Mouse (Mus musculus) heart, postnatal 4 days (tissue): ENCODE measurements at regions not wholly inside any gene's neighbourhood (a gene's known extent, or its start where the extent isn't known, plus 50 kb on each side); places are given as distances from the start of the nearest gene placed in this dataset.

Source experiments
- DNase-seq: peaks from one replicate; pipeline ENCODE4 v3.0.0; 2021

DNA sequence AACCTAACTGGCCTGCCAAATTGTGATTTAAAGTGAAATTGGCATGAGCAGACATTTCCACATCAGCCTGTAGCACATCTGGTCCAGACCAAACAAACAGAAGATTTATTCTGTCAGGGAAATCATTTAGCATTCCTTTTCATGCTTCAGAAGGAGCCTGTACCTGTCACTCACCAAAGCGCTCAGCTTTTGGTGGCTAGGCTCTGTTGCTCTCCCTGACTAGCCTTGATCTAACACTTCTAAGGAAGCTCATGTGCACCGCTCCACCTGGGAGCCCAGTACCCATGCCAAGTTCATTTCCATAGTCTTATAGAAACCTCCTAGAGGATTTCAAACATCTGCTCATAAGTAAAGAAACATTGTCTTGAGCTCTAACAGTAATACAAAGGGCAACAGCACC lies 253.8 kb upstream of the Tfap2d start:
- no peak for DNase-seq

DNA sequence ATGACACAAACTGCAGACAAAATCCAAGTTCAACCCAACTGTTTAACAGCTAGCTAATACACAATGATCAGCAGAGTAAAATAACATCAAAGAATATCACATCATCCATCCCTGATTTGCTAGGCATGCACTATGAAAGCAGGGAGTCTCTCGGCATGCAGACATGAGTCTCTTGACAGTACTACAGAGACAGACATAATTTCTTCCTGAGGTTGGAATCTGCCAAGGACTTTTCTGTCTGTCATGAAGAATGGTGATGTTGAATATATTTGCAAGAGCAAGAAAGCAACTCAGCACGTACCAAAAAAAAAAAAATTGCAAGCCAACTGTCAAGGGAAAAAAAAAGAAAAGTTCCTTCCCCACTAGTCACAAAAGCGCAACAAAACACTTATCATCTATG lies 245.4 kb upstream of the Tfap2d start:
- no peak for DNase-seq

DNA sequence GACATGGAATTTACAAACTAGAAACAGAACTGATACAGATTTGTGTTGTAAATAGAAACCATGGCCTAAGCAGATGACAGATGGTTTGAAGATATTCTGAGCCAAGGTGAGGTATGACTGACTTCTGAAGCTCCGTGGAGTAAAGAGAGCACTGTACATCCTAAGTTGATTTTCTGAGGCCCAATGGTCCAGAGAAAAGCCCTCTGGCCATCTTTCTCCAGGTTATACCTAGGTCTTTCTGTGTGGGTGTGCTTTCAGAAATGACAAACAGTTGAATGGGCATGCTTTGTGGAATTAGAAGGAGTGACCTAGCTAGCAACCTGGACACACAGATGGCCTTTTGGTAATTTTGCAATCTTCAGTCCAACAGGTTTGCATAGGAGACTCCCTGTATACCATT lies 199.6 kb upstream of the Tfap2d start:
- no peak for DNase-seq

DNA sequence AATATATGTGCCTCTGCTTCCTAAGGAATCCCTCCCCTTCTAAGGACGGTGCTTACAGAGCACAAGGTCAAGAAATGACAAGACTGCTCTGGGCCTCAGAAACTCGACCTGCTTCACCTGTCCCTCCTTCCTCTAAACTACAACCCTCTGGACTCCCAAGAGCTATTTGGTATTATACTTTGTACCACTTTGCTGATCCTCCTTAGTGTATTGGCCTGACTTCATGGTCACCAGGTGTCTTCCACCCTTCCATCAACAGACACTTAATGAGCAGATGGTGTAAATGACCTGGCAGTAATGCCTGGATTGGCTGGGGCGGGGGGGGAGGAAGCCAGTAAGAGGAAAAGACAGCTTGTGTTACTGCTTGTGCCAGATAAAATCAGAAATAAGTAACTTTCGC lies 199.1 kb upstream of the Tfap2d start:
- no peak for DNase-seq

DNA sequence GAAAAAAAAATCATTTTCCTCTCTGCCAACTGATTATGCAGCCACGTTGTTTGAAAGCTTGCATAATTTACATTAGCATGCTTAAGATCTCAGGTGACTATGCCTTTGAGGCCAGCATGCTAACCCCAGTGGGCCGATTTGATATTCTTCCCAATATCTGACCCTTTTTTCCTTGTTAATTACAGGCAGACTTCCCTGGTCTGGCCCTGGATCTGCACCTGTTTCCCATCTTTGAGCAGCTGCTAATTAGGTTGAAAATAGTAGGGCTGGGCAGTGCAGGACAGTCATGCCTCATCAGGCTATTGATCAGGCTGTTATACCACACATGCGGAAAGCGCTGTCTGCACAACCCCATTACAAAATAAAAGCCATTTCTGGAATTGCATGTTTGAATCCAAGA lies 191.2 kb upstream of the Tfap2d start:
- DNase-seq: no peak

GRCm38 (mm10) chr1:18956276-18956675 lies 146.5 kb upstream of the Tfap2d start:
- no peak for DNase-seq

- no peak for DNase-seq
Observed at GRCm38 (mm10) chr1:18956975-18957374, 145.8 kb upstream of the Tfap2d start.

DNA sequence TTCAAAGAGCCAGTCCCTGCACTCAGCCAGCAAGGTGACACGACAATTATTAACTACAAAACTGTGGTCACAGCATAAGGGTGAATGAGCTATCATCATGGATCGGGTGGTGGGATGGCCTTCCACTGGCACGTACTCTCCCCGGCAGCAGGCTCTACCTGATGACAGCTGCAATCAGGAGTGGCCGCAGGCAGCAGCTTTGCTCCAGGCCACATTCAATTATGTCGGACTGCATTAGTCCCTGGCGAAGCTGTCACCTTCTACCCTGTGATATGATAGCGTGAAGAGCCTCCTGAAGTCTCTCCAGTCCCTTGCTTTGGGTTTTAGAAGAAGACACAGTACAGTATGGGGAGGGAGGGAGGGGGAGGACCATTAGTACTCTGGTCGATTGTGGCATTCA lies 141.4 kb upstream of the Tfap2d start:
- DNase-seq: peak; percentile 20

DNA sequence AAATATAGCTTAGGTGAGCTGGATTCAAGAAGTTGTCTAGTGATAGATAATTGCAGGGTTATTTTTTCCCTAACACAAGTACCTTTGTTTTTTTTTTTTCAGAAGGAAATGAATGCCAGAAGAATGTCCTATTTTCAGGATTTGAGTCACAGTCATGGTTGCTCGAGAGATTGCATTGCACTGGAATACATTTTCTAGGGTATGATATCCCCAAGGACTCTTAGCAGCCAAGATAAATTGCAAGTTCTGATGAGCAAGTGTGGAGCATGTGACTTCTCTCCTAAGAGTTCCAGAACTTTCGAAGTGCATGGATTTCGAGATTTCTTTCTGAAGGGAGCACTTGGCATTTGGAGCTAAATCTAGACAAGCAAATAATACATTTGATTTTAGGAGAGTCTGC lies 140.9 kb upstream of the Tfap2d start:
- DNase-seq: no peak

GRCm38 (mm10) chr1:18968935-18969334 lies 133.9 kb upstream of the Tfap2d start:
- DNase-seq: no peak

GRCm38 (mm10) chr1:18970173-18970572 lies 132.6 kb upstream of the Tfap2d start:
- DNase-seq: no peak

DNA sequence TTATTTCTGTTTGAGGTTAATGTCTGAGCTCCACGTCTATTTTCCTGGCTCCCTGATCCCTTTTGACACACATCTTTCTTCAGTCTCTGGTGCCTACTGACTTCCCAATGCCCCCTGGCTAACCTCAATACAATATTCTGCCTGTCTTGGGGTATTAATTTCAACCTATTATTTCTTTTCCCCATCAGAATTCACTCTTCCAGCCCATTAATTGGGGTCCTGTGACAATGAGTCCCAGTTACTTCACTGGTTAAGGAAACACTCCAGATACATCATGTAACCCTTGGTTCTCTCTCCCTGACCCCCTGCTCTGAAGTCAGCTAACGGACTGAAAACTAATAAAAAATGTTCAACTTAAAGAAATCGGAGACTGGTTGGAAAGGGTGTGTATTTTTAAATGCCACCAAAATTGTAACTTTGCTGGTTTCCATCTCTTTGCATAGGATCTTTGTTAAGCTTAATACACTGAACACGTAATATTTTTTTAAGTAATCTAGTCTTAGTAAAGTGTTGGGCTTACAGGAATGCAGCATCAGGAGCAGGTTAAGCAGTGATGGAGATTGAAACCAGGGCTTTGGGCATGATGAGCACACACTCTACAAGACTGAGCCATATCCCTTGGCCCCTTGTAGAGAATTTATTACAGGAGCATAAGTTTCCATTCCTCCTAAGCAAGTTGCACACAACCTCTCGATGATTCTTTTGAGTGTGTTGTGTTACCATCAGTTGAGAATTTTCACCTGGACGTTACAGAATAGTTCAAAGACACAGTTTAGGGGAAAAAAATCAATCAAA lies 128.8 kb upstream of the Tfap2d start:
- no peak for DNase-seq

- no peak for DNase-seq
Observed at GRCm38 (mm10) chr1:18974860-18975439, 127.9 kb upstream of the Tfap2d start.

DNA sequence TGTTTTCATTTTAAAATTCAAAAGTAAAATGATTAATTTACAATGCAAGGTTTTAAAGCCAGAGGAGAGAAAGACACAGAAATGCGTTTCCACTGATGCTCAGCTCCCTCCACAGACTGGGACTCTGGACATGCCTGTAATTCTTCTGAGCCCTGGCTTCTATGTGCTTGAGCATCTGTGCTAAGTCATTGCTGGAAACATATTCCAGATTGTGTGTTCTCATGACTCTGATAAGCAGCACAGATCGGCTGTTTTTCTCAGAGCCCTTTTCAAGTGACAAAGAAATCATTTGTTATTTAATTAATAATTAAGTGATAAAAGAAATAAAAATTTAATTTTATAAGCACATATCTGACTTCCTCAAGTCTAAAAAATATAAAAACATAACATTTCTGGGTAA lies 127.3 kb upstream of the Tfap2d start:
- DNase-seq: no peak

DNA sequence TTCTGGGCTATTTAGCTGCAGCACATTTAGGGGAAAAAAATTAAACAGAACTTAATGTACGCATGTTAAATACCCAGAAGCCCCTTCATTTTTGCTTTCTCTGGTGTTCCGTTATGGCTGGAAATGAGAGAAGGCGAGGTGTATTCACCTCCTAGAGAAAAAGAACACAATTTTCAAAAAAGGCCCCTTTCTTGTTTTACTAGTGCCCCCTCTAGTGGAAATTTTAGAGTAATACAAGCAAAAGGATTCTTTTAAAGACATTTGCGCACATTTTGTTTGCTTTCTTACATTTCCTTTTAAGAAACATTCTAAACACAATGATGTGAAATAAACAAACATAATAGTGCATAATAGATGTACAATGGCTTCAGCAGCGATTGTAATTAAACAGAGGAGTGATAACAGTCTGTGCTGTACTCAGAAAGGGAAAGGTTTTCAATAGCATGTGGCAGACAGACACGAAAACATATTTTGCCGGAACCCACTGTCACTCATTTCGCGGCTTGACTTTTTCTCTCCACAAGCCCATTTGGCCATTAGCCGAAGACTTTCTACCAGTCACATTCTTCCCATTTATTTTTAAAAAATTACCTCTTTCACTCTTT lies 126.0 kb upstream of the Tfap2d start:
- DNase-seq: no peak

DNA sequence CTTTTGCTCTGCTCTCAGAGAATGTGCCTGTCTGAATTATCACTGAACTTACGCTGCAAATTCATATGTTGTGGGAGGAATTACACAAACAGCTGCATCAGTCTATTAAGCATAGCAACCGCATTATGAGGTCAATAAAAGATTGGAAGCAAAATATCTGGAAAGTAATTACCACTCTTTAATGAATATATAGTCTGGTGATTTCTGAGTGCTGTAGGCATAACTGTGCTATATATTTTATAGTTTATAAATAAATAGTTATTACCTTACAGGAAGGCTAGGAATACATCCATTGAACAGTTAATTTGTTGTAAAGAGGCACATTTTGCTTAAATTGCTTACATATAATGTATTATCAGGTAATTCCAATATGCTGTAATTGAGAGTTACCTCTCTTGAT lies 123.7 kb upstream of the Tfap2d start:
- DNase-seq: no peak

DNA sequence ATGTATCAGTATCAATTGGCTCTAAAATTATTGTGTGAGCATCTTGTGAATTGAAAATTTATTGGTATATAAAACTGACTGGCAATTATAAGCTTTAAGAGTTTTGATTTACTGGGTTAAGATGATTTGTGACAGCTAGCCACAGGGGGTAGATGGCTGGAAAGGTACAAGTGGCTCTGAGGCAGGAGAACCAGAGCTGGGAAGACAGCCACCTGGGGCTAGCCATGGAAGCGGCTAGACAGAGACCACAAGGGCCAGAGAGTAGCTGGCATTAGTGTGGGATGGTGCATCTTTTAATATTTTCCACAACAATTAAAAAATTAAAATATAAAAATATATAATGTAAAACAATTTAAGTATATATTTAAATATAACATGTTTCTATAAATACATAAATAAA lies 86.0 kb upstream of the Tfap2d start:
- no peak for DNase-seq
